Mouse (Mus musculus) 3T3-L1 (cell line): ENCODE results near the gene Pde10a.
A peak's percentile ranks its signal among the peaks of the same experiment; 100 is the strongest.

Experiments
- DNase-seq: peaks from one replicate; pipeline ENCODE4 v3.0.0-alpha.2; 2015; ENCODE audit warnings: low read depth, low spot score

The Pde10a gene

GRCm38 (mm10) chr17:8841897-8842540 is 316.8 kb downstream of the Pde10a start:
- no peak for DNase-seq

- DNase-seq = no peak
Measured at GRCm38 (mm10) chr17:8842662-8843061, 317.5 kb downstream of the Pde10a start.

- no peak for DNase-seq
Measured at GRCm38 (mm10) chr17:8843941-8844340, 318.8 kb downstream of the Pde10a start.

GRCm38 (mm10) chr17:8846506-8846905 is 321.3 kb downstream of the Pde10a start:
- DNase-seq = no peak

- peak; percentile 47 for DNase-seq
Measured at GRCm38 (mm10) chr17:8847558-8847957, 322.4 kb downstream of the Pde10a start.

- no peak for DNase-seq
Measured at GRCm38 (mm10) chr17:8851846-8852245, 326.7 kb downstream of the Pde10a start.

GRCm38 (mm10) chr17:8856430-8857371 is 331.5 kb downstream of the Pde10a start:
- DNase-seq = peak; percentile 97

- no peak for DNase-seq
Measured at GRCm38 (mm10) chr17:8858636-8859421, 333.7 kb downstream of the Pde10a start.

- DNase-seq = peak; percentile 8
Measured at GRCm38 (mm10) chr17:8859489-8859888, 334.3 kb downstream of the Pde10a start.

GRCm38 (mm10) chr17:8864638-8865497 is 339.7 kb downstream of the Pde10a start:
- peak; percentile 94 for DNase-seq

- no peak for DNase-seq
Measured at GRCm38 (mm10) chr17:8867331-8868237, 342.4 kb downstream of the Pde10a start.

GRCm38 (mm10) chr17:8869287-8869686 is 344.1 kb downstream of the Pde10a start:
- no peak for DNase-seq

- no peak for DNase-seq
Measured at GRCm38 (mm10) chr17:8870848-8871247, 345.7 kb downstream of the Pde10a start.

GRCm38 (mm10) chr17:8871396-8871795 is 346.2 kb downstream of the Pde10a start:
- DNase-seq = no peak

- no peak for DNase-seq
Measured at GRCm38 (mm10) chr17:8871997-8872593, 346.9 kb downstream of the Pde10a start.

- DNase-seq = no peak
Measured at GRCm38 (mm10) chr17:8872611-8873010, 347.4 kb downstream of the Pde10a start.

- peak; percentile 19 for DNase-seq
Measured at GRCm38 (mm10) chr17:8878056-8878455, 352.9 kb downstream of the Pde10a start.

- DNase-seq = no peak
Measured at GRCm38 (mm10) chr17:8881711-8882110, 356.5 kb downstream of the Pde10a start.

- DNase-seq = no peak
Measured at GRCm38 (mm10) chr17:8884691-8885090, 359.5 kb downstream of the Pde10a start.

GRCm38 (mm10) chr17:8885830-8886229 is 360.7 kb downstream of the Pde10a start:
- no peak for DNase-seq
